Comparison of ENCODE assay signal across 8 mouse cellular contexts in the genomic region with DNA sequence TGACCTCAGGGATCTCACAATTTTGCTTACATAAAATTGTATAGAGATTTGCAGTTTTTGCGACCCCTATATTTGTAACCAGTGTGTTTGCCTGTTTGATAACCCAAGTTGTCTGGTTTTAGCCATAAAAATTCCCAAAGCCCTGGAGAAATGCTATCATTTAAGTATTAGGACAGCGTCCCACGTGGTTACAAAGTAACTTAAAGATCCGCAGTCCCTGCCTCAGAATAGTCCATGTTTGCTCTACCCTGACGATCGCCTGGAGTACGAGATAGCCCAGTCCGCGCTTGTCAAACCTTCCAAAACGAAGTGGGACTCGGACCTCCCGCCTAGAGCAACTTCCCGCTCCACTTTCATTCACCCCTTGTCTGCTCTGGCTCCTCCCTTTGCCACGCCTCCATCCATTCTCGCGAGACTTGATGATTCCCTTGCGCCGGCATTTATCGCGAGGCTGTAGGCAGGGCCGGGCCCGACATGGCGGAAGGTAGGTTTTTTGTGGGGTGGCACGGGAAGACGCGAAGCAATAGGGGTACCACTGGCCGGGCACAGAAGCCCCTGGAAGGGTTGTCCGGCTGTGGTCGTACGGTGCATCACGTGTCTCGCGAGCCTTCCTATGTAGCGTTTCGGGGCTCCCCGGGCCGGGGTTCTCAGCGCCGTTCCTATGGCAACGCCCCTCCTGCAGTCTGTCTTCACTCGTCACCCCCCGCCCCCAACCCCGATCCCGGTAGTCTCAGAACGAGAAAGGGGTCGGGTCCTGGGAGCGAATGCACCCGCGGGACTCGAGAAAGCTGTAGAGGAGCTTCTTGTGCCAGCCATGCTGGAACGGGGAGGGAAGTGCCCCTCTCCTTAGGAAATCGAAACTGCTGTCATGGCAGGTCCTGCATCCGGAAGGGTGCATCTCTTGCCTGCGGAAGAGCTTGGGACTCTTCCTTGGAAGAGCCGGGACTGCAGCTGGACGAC. TPM values are rescaled to one million over a fixed set of nuclear protein-coding genes. Genes with fewer than 3 reads are reported as not detected.
DNase-seq lines count a peak whose midpoint lies in the region; ATAC-seq lines count a peak whose summit lies in the region.

Ankfy1 (plus strand) TSS at position 456 of the 960 bp plus-strand sequence.

- H3K4me2 ChIP-seq in lung, embryonic 16.5 days (ENCODE audit: low read depth, low read length), result peak within 1 kb of the TSS; percentile 92

- ATAC-seq in hematopoietic stem cell, adult 5-6 weeks (replicated peaks in 1 of 2; ENCODE audit: insufficient read depth in 1 of 2, low FRiP score in 2 of 2, low TSS enrichment in 1 of 2, low read depth in 1 of 2, poor library complexity in 2 of 2, severe bottlenecking in 2 of 2), result peak; percentile 94
- peak; percentile 99 for ATAC-seq in lung, embryonic 16.5 days (ENCODE audit: low read depth)

- H3K36me3 ChIP-seq in lung, embryonic 16.5 days (ENCODE audit: control insufficient read depth, insufficient read depth, low read length), result peaks cover 2% of the 10 kb centered on the region; the same call in 1 of the 2 replicates

- DNase-seq in MEL-GATA-1-ER (ENCODE audit: extremely low read depth, low read depth), result peak; percentile 88
- DNase-seq in cerebellum, adult 8-10 months, result peak; percentile 90
- peak; percentile 96 for DNase-seq in forelimb bud, embryonic 11.5 days (ENCODE audit: low read depth, low spot score)
- DNase-seq in layer of hippocampus, adult 9-10 months (ENCODE audit: low spot score), result peak; percentile 94
- DNase-seq in ovary, postnatal 10 days (ENCODE audit: low spot score), result peak; percentile 93
- DNase-seq in thymus, postnatal 10 days (ENCODE audit: low spot score in 2 of 2), result peak; percentile 97 to 98

- H3K4me1 ChIP-seq in lung, embryonic 16.5 days (replicated peaks; ENCODE audit: control insufficient read depth, insufficient read depth, low read length), result peaks cover 22% of the 10 kb centered on the region

- under 1% methylated on average over 56 of the region's 56 CpGs for WGBS in lung, embryonic 16.5 days

- H3K9me3 ChIP-seq in lung, embryonic 16.5 days (ENCODE audit: control insufficient read depth, low read length), result no peaks in the 10 kb centered on the region

- H3K4me3 ChIP-seq in lung, embryonic 16.5 days (ENCODE audit: low read length), result peak within 1 kb of the TSS; percentile 96

- H3K9ac ChIP-seq in lung, embryonic 16.5 days (ENCODE audit: low read length), result peak within 1 kb of the TSS; percentile 90

- H3K27ac ChIP-seq in lung, embryonic 16.5 days (ENCODE audit: low read length), result peak within 1 kb of the TSS; percentile 77

- no peaks in the 10 kb centered on the region for H3K27me3 ChIP-seq in lung, embryonic 16.5 days (ENCODE audit: control insufficient read depth, insufficient read depth, low read depth, low read length)

RNA-seq across cellular contexts. Expression of gene Ankfy1, which starts in this region (rescaled TPM):
- total RNA-seq in hematopoietic stem cell, adult 5-6 weeks (2017), result 35.7 and 45.1 TPM in 2 replicates
- polyA plus RNA-seq in lung, embryonic 16.5 days (2015; fragmentation: Nextera tagmentation; extraction: Ambion mirVana), result 23.9 and 24.4 TPM in 2 replicates

Comparison
In these comparisons a context has a peak if more than half of its experiments do, and no peak if none do; other contexts are left out.
1. Peak in every context shown above with its lines: DNase-seq, ATAC-seq, H3K4me3 ChIP-seq and H3K27ac ChIP-seq.